Comparison of ENCODE assay signal across 34 mouse cellular contexts in genomic region chr4:152206199-152206598, GRCm38 (mm10). TPM values are rescaled to one million over a fixed set of nuclear protein-coding genes. Genes with fewer than 3 reads are reported as not detected.
DNase-seq lines count a peak whose midpoint lies in the region; ATAC-seq and TF ChIP-seq lines count a peak whose summit lies in the region.
"Had no signal": no experiment of that assay in that cellular context is flagged by ENCODE, and none has a peak within 500 bp of the region (broad histone marks: within the 10 kb centered on the region; RNA-seq: fewer than 3 reads in every experiment).

No protein-coding gene starts in this region.

- no peaks in the 10 kb centered on the region for H3K27me3 ChIP-seq in midbrain, embryonic 10.5 days (ENCODE audit: low read depth, poor library complexity, severe bottlenecking)
- no peaks in the 10 kb centered on the region for H3K27me3 ChIP-seq in midbrain, embryonic 16.5 days (ENCODE audit: control insufficient read depth, insufficient read depth, low read depth, low read length)
- no peaks in the 10 kb centered on the region for H3K27me3 ChIP-seq in embryonic facial prominence, embryonic 14.5 days (replicated peaks; ENCODE audit: control insufficient read depth, insufficient read depth, low read length)
- H3K27me3 ChIP-seq: CH12.LX; midbrain, embryonic 13.5 days; neural tube, embryonic 12.5 days had no signal

- peaks cover 26% of the 10 kb centered on the region for H3K4me1 ChIP-seq in midbrain, embryonic 10.5 days
- H3K4me1 ChIP-seq in midbrain, embryonic 16.5 days (ENCODE audit: control insufficient read depth, insufficient read depth, low read length) = peaks cover 9% of the 10 kb centered on the region; the same call in 1 of the 2 replicates
- no peaks in the 10 kb centered on the region for H3K4me1 ChIP-seq in embryonic facial prominence, embryonic 14.5 days (ENCODE audit: control insufficient read depth, insufficient read depth, low read length)
- peaks cover 37% of the 10 kb centered on the region for H3K4me1 ChIP-seq in olfactory bulb, adult 2 months (ENCODE audit: control insufficient read depth, insufficient read depth, low read length)

- H3K9ac ChIP-seq in midbrain, embryonic 16.5 days (ENCODE audit: low read depth, low read length) = no peak overlapping the region
- H3K9ac ChIP-seq in embryonic facial prominence, embryonic 14.5 days (ENCODE audit: low read depth, low read length) = no peak overlapping the region
- H3K9ac ChIP-seq: liver, postnatal 0 days; midbrain, embryonic 13.5 days; neural tube, embryonic 12.5 days had no signal

- no peak for ATAC-seq in midbrain, embryonic 16.5 days
- ATAC-seq in embryonic facial prominence, embryonic 14.5 days (ENCODE audit: low read depth) = peak; percentile 85
- ATAC-seq: hindbrain, embryonic 16.5 days; intestine, embryonic 16.5 days; liver, postnatal 0 days; midbrain, embryonic 13.5 days had no signal

- H3K27ac ChIP-seq in midbrain, embryonic 10.5 days (replicated peaks) = 0 out of 2 replicates have a peak overlapping the region, but pooled peaks have one; percentile 42
- no peak overlapping the region for H3K27ac ChIP-seq in midbrain, embryonic 16.5 days (ENCODE audit: low read length)
- H3K27ac ChIP-seq in embryonic facial prominence, embryonic 14.5 days (replicated peaks; ENCODE audit: low read depth, low read length) = no peak overlapping the region
- 0 out of 2 replicates have a peak overlapping the region, but pooled peaks have one; percentile 28 for H3K27ac ChIP-seq in olfactory bulb, adult 2 months (ENCODE audit: insufficient read depth, low read depth, low read length)
- H3K27ac ChIP-seq: midbrain, embryonic 13.5 days; neural tube, embryonic 12.5 days; stomach, postnatal 0 days had no signal

- DNase-seq in gastrocnemius, postnatal 14 days = peak; percentile 36
- DNase-seq in gastrocnemius, adult 8-10 months (ENCODE audit: low spot score in 2 of 2) = no peak
- no peak for DNase-seq in midbrain, embryonic 10.5 days (ENCODE audit: low spot score)
- peak; percentile 80 for DNase-seq in embryonic facial prominence, embryonic 14.5 days (ENCODE audit: low spot score)
- no peak for DNase-seq in right cerebral cortex, postnatal 36 days (ENCODE audit: low spot score in 2 of 2)
- no peak for DNase-seq in right cerebral cortex, postnatal 25 days
- DNase-seq: adrenal gland, adult 2 months; cerebellum, adult 18-20 months; cerebellum, postnatal 14 days; embryo, embryonic 11 days; gastrocnemius, postnatal 25 days; kidney, adult 9 months; kidney, postnatal 14 days; liver, postnatal 0 days; lung, postnatal 14 days; right cerebral cortex, adult 18-20 months; thymus, adult 2 months had no signal

- no peak for TF ChIP-seq POLR2A in olfactory bulb, adult 2 months (IDR thresholded peaks at IDR 0.05; ENCODE audit: insufficient read depth, low read depth, low read length)

- WGBS in midbrain, embryonic 10.5 days = 63% methylated on average over 6 of the region's 6 CpGs
- WGBS in midbrain, embryonic 16.5 days = 64% methylated on average over 6 of the region's 6 CpGs
- WGBS in embryonic facial prominence, embryonic 14.5 days = 34% methylated on average over 6 of the region's 6 CpGs
- WGBS in olfactory bulb, adult 2 months = 58% methylated on average over 6 of the region's 6 CpGs

- no peak overlapping the region for H3K4me2 ChIP-seq in midbrain, embryonic 16.5 days (ENCODE audit: low read length)
- H3K4me2 ChIP-seq in embryonic facial prominence, embryonic 14.5 days (ENCODE audit: low read depth, low read length) = no peak overlapping the region
- H3K4me2 ChIP-seq: liver, embryonic 11.5 days; midbrain, embryonic 13.5 days; neural tube, embryonic 12.5 days had no signal

- intact Hi-C loops in gastrocnemius, postnatal 14 days (cut with DNase I; ENCODE audit: low total_unique reads) = no loop called here

- H3K9me3 ChIP-seq in midbrain, embryonic 10.5 days (replicated peaks) = no peaks in the 10 kb centered on the region
- no peaks in the 10 kb centered on the region for H3K9me3 ChIP-seq in midbrain, embryonic 16.5 days (replicated peaks; ENCODE audit: control insufficient read depth, low read length, poor library complexity, severe bottlenecking)
- no peaks in the 10 kb centered on the region for H3K9me3 ChIP-seq in embryonic facial prominence, embryonic 14.5 days (ENCODE audit: control insufficient read depth, low read length)
- H3K9me3 ChIP-seq: G1E; heart, embryonic 10.5 days; midbrain, embryonic 13.5 days; neural tube, embryonic 12.5 days had no signal

- H3K36me3 ChIP-seq in midbrain, embryonic 10.5 days = peaks cover 12% of the 10 kb centered on the region; the same call in 1 of the 2 replicates
- H3K36me3 ChIP-seq in midbrain, embryonic 16.5 days (ENCODE audit: control insufficient read depth, insufficient read depth, low read length) = no peaks in the 10 kb centered on the region
- H3K36me3 ChIP-seq in embryonic facial prominence, embryonic 14.5 days (ENCODE audit: control insufficient read depth, insufficient read depth, low read length) = no peaks in the 10 kb centered on the region
- H3K36me3 ChIP-seq: heart, embryonic 10.5 days had no signal

- H3K4me3 ChIP-seq in midbrain, embryonic 10.5 days = no peak overlapping the region
- H3K4me3 ChIP-seq in midbrain, embryonic 16.5 days (ENCODE audit: low read depth, low read length) = no peak overlapping the region
- no peak overlapping the region for H3K4me3 ChIP-seq in embryonic facial prominence, embryonic 14.5 days (ENCODE audit: low read depth, low read length)
- H3K4me3 ChIP-seq in olfactory bulb, adult 2 months (ENCODE audit: insufficient read depth, low read depth, low read length) = no peak overlapping the region
- H3K4me3 ChIP-seq: heart, embryonic 10.5 days; midbrain, embryonic 13.5 days; neural tube, embryonic 12.5 days had no signal

- TF ChIP-seq CTCF in olfactory bulb, adult 2 months (IDR thresholded peaks at IDR 0.05; ENCODE audit: insufficient read depth, low read depth, low read length) = no peak

RNA-seq across cellular contexts. Expression of gene Acot7, which starts 28.3 kb away (rescaled TPM):
- total RNA-seq in gastrocnemius, postnatal 14 days (2021) = 10 to 100 TPM; 12.5 to 13.2 TPM
- total RNA-seq in gastrocnemius, adult 8-10 months (2022) = 10 to 100 TPM; 13.8 to 15.9 (median 15.1) TPM
- 85.7 and 99.7 TPM in 2 replicates for polyA plus RNA-seq in midbrain, embryonic 10.5 days (2016; fragmentation: Nextera tagmentation; extraction: Ambion mirVana)
- polyA plus RNA-seq in midbrain, embryonic 16.5 days (2015; fragmentation: Nextera tagmentation; extraction: Ambion mirVana) = 437 and 480 TPM in 2 replicates
- 70.1 and 71.8 TPM in 2 replicates for polyA plus RNA-seq in embryonic facial prominence, embryonic 14.5 days (2014; fragmentation: Nextera tagmentation; extraction: Ambion mirVana)
- polyA plus RNA-seq in olfactory bulb, adult 2 months (2012; ENCODE audit: insufficient read depth, insufficient read length, low replicate concordance, missing spikeins) = not detected in 2 replicates

RNA-seq across cellular contexts. Expression of gene Hes2, which starts 47.5 kb away (rescaled TPM):
- not detected for total RNA-seq in gastrocnemius, postnatal 14 days (2021)
- total RNA-seq in gastrocnemius, adult 8-10 months (2022) = not detected
- 0.79 and 1.3 TPM in 2 replicates for polyA plus RNA-seq in midbrain, embryonic 10.5 days (2016; fragmentation: Nextera tagmentation; extraction: Ambion mirVana)
- polyA plus RNA-seq in midbrain, embryonic 16.5 days (2015; fragmentation: Nextera tagmentation; extraction: Ambion mirVana) = not detected in 2 replicates
- polyA plus RNA-seq in embryonic facial prominence, embryonic 14.5 days (2014; fragmentation: Nextera tagmentation; extraction: Ambion mirVana) = 0.25 and 0.43 TPM in 2 replicates
- polyA plus RNA-seq in olfactory bulb, adult 2 months (2012; ENCODE audit: insufficient read depth, insufficient read length, low replicate concordance, missing spikeins) = not detected in 2 replicates
- total RNA-seq: adrenal gland, adult 2 months; CH12.LX; gastrocnemius, postnatal 25 days; hematopoietic stem cell, adult 5-6 weeks; layer of hippocampus, adult 18-20 months; left cerebral cortex, postnatal 36 days; megakaryocyte progenitor cell, adult 5-6 weeks had no signal
- polyA plus RNA-seq: adrenal gland, adult 2 months; forebrain, embryonic 11.5 days; heart, embryonic 10.5 days; heart, postnatal 0 days; hindbrain, embryonic 16.5 days; liver, embryonic 11.5 days; liver, postnatal 0 days had no signal

RNA-seq across cellular contexts. Expression of gene Espn, which starts 54.0 kb away (rescaled TPM):
- under 1 TPM; 0.58 to 0.90 TPM for total RNA-seq in gastrocnemius, postnatal 14 days (2021)
- under 1 TPM; 0.11 to 0.48 (median 0.28) TPM for total RNA-seq in gastrocnemius, adult 8-10 months (2022)
- 0.94 and 1.4 TPM in 2 replicates for polyA plus RNA-seq in midbrain, embryonic 10.5 days (2016; fragmentation: Nextera tagmentation; extraction: Ambion mirVana)
- 0.14 and 0.25 TPM in 2 replicates for polyA plus RNA-seq in midbrain, embryonic 16.5 days (2015; fragmentation: Nextera tagmentation; extraction: Ambion mirVana)
- 4.2 and 4.4 TPM in 2 replicates for polyA plus RNA-seq in embryonic facial prominence, embryonic 14.5 days (2014; fragmentation: Nextera tagmentation; extraction: Ambion mirVana)
- polyA plus RNA-seq in olfactory bulb, adult 2 months (2012; ENCODE audit: insufficient read depth, insufficient read length, low replicate concordance, missing spikeins) = not detected in 2 replicates

Comparison
In these comparisons a context has a peak if more than half of its experiments do, and no peak if none do; other contexts are left out.
1. DNase-seq: peak in gastrocnemius, postnatal 14 days (single experiment) and embryonic facial prominence, embryonic 14.5 days (single experiment); none in gastrocnemius, adult 8-10 months (0 of 2), midbrain, embryonic 10.5 days (single experiment), right cerebral cortex, postnatal 36 days (0 of 2) and right cerebral cortex, postnatal 25 days (single experiment).
2. H3K27ac ChIP-seq: peak in midbrain, embryonic 10.5 days (single experiment) and olfactory bulb, adult 2 months (single experiment); none in midbrain, embryonic 16.5 days (single experiment) and embryonic facial prominence, embryonic 14.5 days (single experiment).
3. RNA of gene Acot7, which starts 28.3 kb away (polyA plus RNA-seq): 437 to 480 TPM in midbrain, embryonic 16.5 days, 85.7 to 99.7 TPM in midbrain, embryonic 10.5 days and 70.1 to 71.8 TPM in embryonic facial prominence, embryonic 14.5 days; not detected in olfactory bulb, adult 2 months; every median in the first group is over 10 times any median in the second.